34 mouse cellular contexts compared by ENCODE assay signal in genomic region chr6:40234066-40234465, GRCm38 (mm10).
DNase-seq lines count a peak whose midpoint lies in the region; ATAC-seq lines count a peak whose summit lies in the region.
"Had no signal": no experiment of that assay in that cellular context is flagged by ENCODE, and none has a peak within 500 bp of the region (broad histone marks: within the 10 kb centered on the region; RNA-seq: fewer than 3 reads in every experiment).

No protein-coding gene starts in this region.

- H3K27me3 ChIP-seq in midbrain, embryonic 11.5 days (ENCODE audit: control insufficient read depth, insufficient read depth, low read length) = no peaks in the 10 kb centered on the region
- no peaks in the 10 kb centered on the region for H3K27me3 ChIP-seq in midbrain, embryonic 10.5 days (ENCODE audit: low read depth, poor library complexity, severe bottlenecking)
- no peaks in the 10 kb centered on the region for H3K27me3 ChIP-seq in midbrain, embryonic 13.5 days
- H3K27me3 ChIP-seq in neural tube, embryonic 14.5 days (ENCODE audit: control insufficient read depth, insufficient read depth, low read length) = no peaks in the 10 kb centered on the region
- H3K27me3 ChIP-seq: embryonic facial prominence, embryonic 13.5 days; heart, embryonic 13.5 days; limb, embryonic 15.5 days; liver, embryonic 13.5 days; neural tube, embryonic 12.5 days had no signal

- no peak overlapping the region for H3K27ac ChIP-seq in midbrain, embryonic 11.5 days (ENCODE audit: low read depth, low read length)
- no peak overlapping the region for H3K27ac ChIP-seq in midbrain, embryonic 10.5 days (replicated peaks)
- peak overlapping the region; percentile 72 for H3K27ac ChIP-seq in midbrain, embryonic 13.5 days
- peak overlapping the region; percentile 18; the same call in 1 of the 2 replicates for H3K27ac ChIP-seq in neural tube, embryonic 14.5 days (ENCODE audit: low read depth, low read length)
- H3K27ac ChIP-seq: embryonic facial prominence, embryonic 13.5 days; forebrain, embryonic 10.5 days; gastrocnemius, adult 2 months; heart, embryonic 13.5 days; hindbrain, embryonic 10.5 days; hindbrain, postnatal 0 days; intestine, embryonic 15.5 days; limb, embryonic 15.5 days; liver, embryonic 13.5 days; neural tube, embryonic 12.5 days had no signal

- H3K9ac ChIP-seq in midbrain, embryonic 11.5 days (ENCODE audit: low read length) = no peak overlapping the region
- H3K9ac ChIP-seq in midbrain, embryonic 13.5 days (replicated peaks) = no peak overlapping the region
- H3K9ac ChIP-seq in neural tube, embryonic 14.5 days (replicated peaks; ENCODE audit: low read depth, low read length) = no peak overlapping the region
- H3K9ac ChIP-seq: embryonic facial prominence, embryonic 13.5 days; heart, embryonic 13.5 days; intestine, embryonic 15.5 days; limb, embryonic 15.5 days; liver, embryonic 13.5 days; neural tube, embryonic 12.5 days had no signal

- H3K4me2 ChIP-seq in midbrain, embryonic 11.5 days = no peak overlapping the region
- H3K4me2 ChIP-seq in midbrain, embryonic 13.5 days (replicated peaks) = no peak overlapping the region
- no peak overlapping the region for H3K4me2 ChIP-seq in neural tube, embryonic 14.5 days (ENCODE audit: low read depth, low read length)
- H3K4me2 ChIP-seq: embryonic facial prominence, embryonic 13.5 days; heart, embryonic 13.5 days; intestine, embryonic 15.5 days; limb, embryonic 15.5 days; liver, embryonic 13.5 days; neural tube, embryonic 12.5 days had no signal

- DNase-seq in frontal cortex, postnatal 14 days (ENCODE audit: low spot score in 2 of 2) = no peak
- DNase-seq in midbrain, embryonic 11.5 days (ENCODE audit: low spot score, missing footprints) = peak; percentile 17
- DNase-seq in midbrain, embryonic 10.5 days (ENCODE audit: low spot score) = no peak
- no peak for DNase-seq in heart, adult 18-20 months
- DNase-seq in heart, postnatal 4 days = no peak
- DNase-seq: adrenal gland, postnatal 10 days; cerebellum, adult 11-12 months; cerebellum, adult 9-11 months; gastrocnemius, adult 2 months; gastrocnemius, postnatal 36 days; heart, postnatal 10 days; kidney, adult 2 months; kidney, postnatal 4 days; liver, embryonic 13.5 days; lung, adult 18-20 months; lung, postnatal 4 days; retina, postnatal 1 day; right cerebral cortex, postnatal 25 days; spleen, adult 18-20 months; thymus, postnatal 25 days had no signal

- H3K9me3 ChIP-seq in midbrain, embryonic 11.5 days (ENCODE audit: control insufficient read depth, low read length) = no peaks in the 10 kb centered on the region
- H3K9me3 ChIP-seq in midbrain, embryonic 10.5 days (replicated peaks) = no peaks in the 10 kb centered on the region
- no peaks in the 10 kb centered on the region for H3K9me3 ChIP-seq in midbrain, embryonic 13.5 days
- no peaks in the 10 kb centered on the region for H3K9me3 ChIP-seq in neural tube, embryonic 14.5 days (ENCODE audit: control insufficient read depth, low read length)
- H3K9me3 ChIP-seq: embryonic facial prominence, embryonic 13.5 days; forebrain, embryonic 10.5 days; heart, embryonic 13.5 days; hindbrain, embryonic 10.5 days; intestine, embryonic 15.5 days; limb, embryonic 15.5 days; liver, embryonic 13.5 days; megakaryocyte, embryonic 14.5 days; neural tube, embryonic 12.5 days had no signal

- no peak overlapping the region for H3K4me3 ChIP-seq in midbrain, embryonic 11.5 days (ENCODE audit: low read depth, low read length)
- H3K4me3 ChIP-seq in midbrain, embryonic 10.5 days = no peak overlapping the region
- no peak overlapping the region for H3K4me3 ChIP-seq in midbrain, embryonic 13.5 days (replicated peaks)
- no peak overlapping the region for H3K4me3 ChIP-seq in neural tube, embryonic 14.5 days (ENCODE audit: low read depth, low read length)
- H3K4me3 ChIP-seq: embryonic facial prominence, embryonic 13.5 days; forebrain, embryonic 10.5 days; gastrocnemius, adult 2 months; heart, embryonic 13.5 days; hindbrain, embryonic 10.5 days; intestine, embryonic 15.5 days; limb, embryonic 15.5 days; liver, embryonic 13.5 days; megakaryocyte, embryonic 14.5 days; neural tube, embryonic 12.5 days had no signal

- 0 out of 2 replicates have a peak, but pooled peaks cover 4% of the 10 kb centered on the region for H3K4me1 ChIP-seq in midbrain, embryonic 11.5 days (ENCODE audit: control insufficient read depth, insufficient read depth, low read length)
- H3K4me1 ChIP-seq in midbrain, embryonic 10.5 days = peaks cover 18% of the 10 kb centered on the region
- H3K4me1 ChIP-seq in midbrain, embryonic 13.5 days (replicated peaks) = peaks cover 16% of the 10 kb centered on the region
- H3K4me1 ChIP-seq in neural tube, embryonic 14.5 days (ENCODE audit: control insufficient read depth, insufficient read depth, low read length) = peaks cover 4% of the 10 kb centered on the region
- H3K4me1 ChIP-seq: embryonic facial prominence, embryonic 13.5 days; heart, embryonic 13.5 days; intestine, embryonic 15.5 days; limb, embryonic 15.5 days; liver, embryonic 13.5 days; megakaryocyte, embryonic 14.5 days had no signal

- 45% methylated on average over 5 of the region's 5 CpGs for WGBS in midbrain, embryonic 11.5 days
- WGBS in midbrain, embryonic 10.5 days = 57% methylated on average over 5 of the region's 5 CpGs
- 32% methylated on average over 5 of the region's 5 CpGs for WGBS in midbrain, embryonic 13.5 days
- 20% methylated on average over 5 of the region's 5 CpGs for WGBS in neural tube, embryonic 14.5 days

- peak; percentile 53; the same call in 1 of the 2 replicates for ATAC-seq in frontal cortex, adult (ENCODE audit: low TSS enrichment)
- ATAC-seq in midbrain, embryonic 11.5 days (ENCODE audit: low FRiP score) = no peak
- peak; percentile 32; the same call in 1 of the 2 replicates for ATAC-seq in midbrain, embryonic 13.5 days
- ATAC-seq in neural tube, embryonic 14.5 days (ENCODE audit: low read depth) = peak; percentile 39
- ATAC-seq: hindbrain, postnatal 0 days; intestine, embryonic 15.5 days; lung, postnatal 0 days; Patski had no signal

- H3K36me3 ChIP-seq in midbrain, embryonic 11.5 days (ENCODE audit: control insufficient read depth, insufficient read depth, low read length) = no peaks in the 10 kb centered on the region
- H3K36me3 ChIP-seq in midbrain, embryonic 10.5 days = no peaks in the 10 kb centered on the region
- no peaks in the 10 kb centered on the region for H3K36me3 ChIP-seq in midbrain, embryonic 13.5 days
- no peaks in the 10 kb centered on the region for H3K36me3 ChIP-seq in neural tube, embryonic 14.5 days (ENCODE audit: control insufficient read depth, insufficient read depth, low read length)
- H3K36me3 ChIP-seq: embryonic facial prominence, embryonic 13.5 days; forebrain, embryonic 10.5 days; heart, embryonic 13.5 days; hindbrain, embryonic 10.5 days; intestine, embryonic 15.5 days; limb, embryonic 15.5 days; liver, embryonic 13.5 days; neural tube, embryonic 12.5 days had no signal

Comparison
In these comparisons a context has a peak if more than half of its experiments do, and no peak if none do; other contexts are left out.
1. H3K27ac ChIP-seq: peak in midbrain, embryonic 13.5 days (single experiment) and neural tube, embryonic 14.5 days (single experiment); none in midbrain, embryonic 11.5 days (single experiment) and midbrain, embryonic 10.5 days (single experiment).